27 mouse cellular contexts compared by ENCODE assay signal in genomic region chr4:46235871-46236270, GRCm38 (mm10). TPM values are rescaled to one million over a fixed set of nuclear protein-coding genes. Genes with fewer than 3 reads are reported as not detected.
A peak's percentile ranks its signal among the peaks of the same experiment; 100 is the strongest.
DNase-seq lines count a peak whose midpoint lies in the region; TF ChIP-seq lines count a peak whose summit lies in the region.
"Had no signal": no experiment of that assay in that cellular context is flagged by ENCODE, and none has a peak within 500 bp of the region (broad histone marks: within the 10 kb centered on the region; RNA-seq: fewer than 3 reads in every experiment).

No protein-coding gene starts in this region.

- DNase-seq in left cerebral cortex, postnatal 4 days = peak; percentile 8
- no peak for DNase-seq in left cerebral cortex, adult 8-10 months (ENCODE audit: low spot score in 2 of 2)
- peak; percentile 77 to 87 for DNase-seq in cerebellum, adult 2 months
- peak; percentile 62 to 67 for DNase-seq in cerebellum, postnatal 14 days
- DNase-seq in layer of hippocampus, postnatal 10 days (ENCODE audit: low spot score in 2 of 2) = no peak
- DNase-seq in urinary bladder, postnatal 4 days (ENCODE audit: low spot score in 2 of 2) = no peak
- DNase-seq: adrenal gland, adult 2 months; adrenal gland, postnatal 36 days; B cell, adult 2 months; embryo, embryonic 11 days; gastrocnemius, adult 2 months; heart, postnatal 10 days; kidney, adult 2 months; kidney, postnatal 36 days; liver, embryonic 13.5 days; lung, adult 18-20 months; right cerebral cortex, postnatal 14 days; thymus, postnatal 4 days had no signal

- H3K27ac ChIP-seq in cerebellum, adult 2 months (ENCODE audit: insufficient read depth, low read length) = no peak overlapping the region
- H3K27ac ChIP-seq: gastrocnemius, adult 2 months; heart, embryonic 13.5 days; hindbrain, embryonic 10.5 days; hindbrain, embryonic 15.5 days; layer of hippocampus, adult 2 months; limb, embryonic 10.5 days; limb, embryonic 15.5 days; liver, embryonic 13.5 days; macrophage; midbrain, embryonic 13.5 days; neural tube, embryonic 13.5 days had no signal

- TF ChIP-seq POLR2A in cerebellum, adult 2 months (IDR thresholded peaks at IDR 0.05; ENCODE audit: borderline replicate concordance, insufficient read depth, low read length) = no peak

- intact Hi-C loops in left cerebral cortex, postnatal 4 days (cut with DNase I) = no loop called here

- H3K4me3 ChIP-seq in cerebellum, adult 2 months (replicated peaks; ENCODE audit: insufficient read depth, low read depth, low read length) = no peak overlapping the region
- H3K4me3 ChIP-seq: gastrocnemius, adult 2 months; heart, embryonic 13.5 days; hindbrain, embryonic 10.5 days; hindbrain, embryonic 15.5 days; layer of hippocampus, adult 2 months; limb, embryonic 10.5 days; limb, embryonic 15.5 days; liver, embryonic 13.5 days; midbrain, embryonic 13.5 days; neural tube, embryonic 13.5 days had no signal

- no peaks in the 10 kb centered on the region for H3K27me3 ChIP-seq in cerebellum, adult 2 months (ENCODE audit: control insufficient read depth, insufficient read depth, low read length)
- H3K27me3 ChIP-seq: hindbrain, embryonic 15.5 days; limb, embryonic 15.5 days; liver, embryonic 13.5 days; neural tube, embryonic 13.5 days had no signal

- H3K4me1 ChIP-seq in cerebellum, adult 2 months (ENCODE audit: control insufficient read depth, insufficient read depth, low read length) = peaks cover 12% of the 10 kb centered on the region
- H3K4me1 ChIP-seq: heart, embryonic 13.5 days; hindbrain, embryonic 10.5 days; hindbrain, embryonic 15.5 days; limb, embryonic 10.5 days; limb, embryonic 15.5 days; liver, embryonic 13.5 days; midbrain, embryonic 13.5 days; neural tube, embryonic 13.5 days had no signal

- TF ChIP-seq CTCF in cerebellum, adult 2 months (IDR thresholded peaks at IDR 0.05; ENCODE audit: borderline replicate concordance, insufficient read depth, low read depth, low read length) = no peak

- WGBS in cerebellum, adult 2 months = 8% methylated on average over 3 of the region's 3 CpGs

RNA-seq across cellular contexts. Expression of gene Xpa, which starts 39.8 kb away (rescaled TPM):
- 10 to 100 TPM; 19.3 to 23.6 TPM for total RNA-seq in left cerebral cortex, postnatal 4 days (2021)
- total RNA-seq in left cerebral cortex, adult 8-10 months (2022) = 10 to 100 TPM; 12.8 to 15.7 (median 14.2) TPM
- 28.9 and 30.4 TPM in 2 replicates for polyA plus RNA-seq in cerebellum, adult 2 months (2012; rRNA removed)
- total RNA-seq in layer of hippocampus, postnatal 10 days (2021) = 10 to 100 TPM; 19.7 to 21.3 TPM

Comparison
In these comparisons a context has a peak if more than half of its experiments do, and no peak if none do; other contexts are left out.
1. DNase-seq: peak in left cerebral cortex, postnatal 4 days (single experiment), cerebellum, adult 2 months (2 of 2) and cerebellum, postnatal 14 days (2 of 2); none in left cerebral cortex, adult 8-10 months (0 of 2), layer of hippocampus, postnatal 10 days (0 of 2) and urinary bladder, postnatal 4 days (0 of 2).